Mouse (Mus musculus): ENCODE measurements at regions not wholly inside any gene's neighbourhood (a gene's known extent, or its start where the extent isn't known, plus 50 kb on each side); places are given as distances from the start of the nearest gene placed in this dataset.

- DNase-seq (ENCODE audit: low read depth, low spot score), result no peak
Measured at GRCm38 (mm10) chr16:44630861-44631260, 72.2 kb upstream of the Boc start.

GRCm38 (mm10) chr16:44630426-44630825 lies 71.7 kb upstream of the Boc start:
- DNase-seq (ENCODE audit: low read depth, low spot score), result no peak

GRCm38 (mm10) chr16:44629296-44630275 lies 70.9 kb upstream of the Boc start:
- DNase-seq (ENCODE audit: low read depth, low spot score), result peak; percentile 72

- no peak for DNase-seq (ENCODE audit: low read depth, low spot score)
Measured at GRCm38 (mm10) chr16:44625871-44626293, 67.2 kb upstream of the Boc start.

GRCm38 (mm10) chr16:44625108-44625616 lies 66.5 kb upstream of the Boc start:
- DNase-seq (ENCODE audit: low read depth, low spot score), result no peak

GRCm38 (mm10) chr16:44621573-44621972 lies 62.9 kb upstream of the Boc start:
- DNase-seq (ENCODE audit: low read depth, low spot score), result no peak

DNA sequence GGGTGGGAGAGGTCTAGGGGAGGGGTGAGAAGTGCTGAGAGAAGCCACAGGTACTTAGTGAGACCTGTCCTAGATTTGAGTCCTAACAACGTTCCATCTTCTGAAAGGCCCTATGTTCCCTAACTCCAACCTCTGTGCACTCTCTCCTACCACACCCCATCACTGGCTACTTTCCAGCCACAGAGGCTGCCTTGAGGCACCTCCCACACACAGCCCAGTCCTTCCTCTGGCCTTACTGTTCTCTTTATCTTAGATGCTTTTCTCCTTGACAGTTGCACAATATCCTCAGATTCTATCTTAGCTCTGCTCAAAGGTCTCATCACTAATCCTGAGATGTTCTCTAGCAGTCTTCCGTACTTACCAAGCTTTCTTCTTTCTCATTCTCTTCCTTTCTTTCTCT lies 61.8 kb upstream of the Boc start:
- no peak for DNase-seq (ENCODE audit: low read depth, low spot score)

- DNase-seq (ENCODE audit: low read depth, low spot score), result no peak
Measured at GRCm38 (mm10) chr16:44619476-44620103, 60.9 kb upstream of the Boc start.

DNA sequence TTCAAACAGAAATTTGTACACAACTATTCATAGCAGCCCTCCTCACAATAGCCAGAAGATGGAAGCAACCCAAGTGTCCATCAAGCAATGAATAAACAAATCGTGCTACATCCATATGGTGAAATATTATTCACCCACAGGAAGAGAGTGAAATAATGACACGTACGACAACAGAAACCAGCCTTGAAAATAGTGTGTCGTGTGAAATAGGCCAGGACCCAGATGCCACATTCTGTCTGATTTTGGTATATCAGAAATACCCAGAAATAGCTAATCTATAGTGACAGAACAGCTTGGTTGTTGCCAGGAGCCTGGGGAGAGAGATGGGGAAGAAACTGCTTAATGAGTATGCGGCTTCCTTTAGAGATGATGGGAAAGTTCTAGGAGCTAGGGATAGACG lies 58.3 kb upstream of the Boc start:
- no peak for DNase-seq (ENCODE audit: low read depth, low spot score)

- no peak for DNase-seq (ENCODE audit: low read depth, low spot score)
Measured at GRCm38 (mm10) chr16:44616376-44616775, 57.7 kb upstream of the Boc start.

DNA sequence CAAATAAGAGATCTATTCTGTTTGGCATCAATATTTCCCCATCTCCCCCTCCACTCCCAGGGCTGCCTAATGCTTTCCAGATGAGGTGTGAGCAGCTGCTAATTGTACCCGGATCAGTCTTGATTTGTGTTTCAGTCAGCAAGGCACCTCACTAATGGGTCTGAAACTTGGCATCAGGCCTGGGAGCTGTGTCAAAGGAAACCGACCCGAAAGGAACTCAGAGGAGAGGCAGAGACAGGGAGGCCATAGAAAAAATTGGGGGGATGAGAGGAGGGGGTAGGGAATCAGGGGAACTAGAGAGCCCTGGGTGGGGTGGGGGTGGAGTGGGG lies 57.1 kb upstream of the Boc start:
- no peak for DNase-seq (ENCODE audit: low read depth, low spot score)

- no peak for DNase-seq (ENCODE audit: low read depth, low spot score)
Measured at GRCm38 (mm10) chr16:44615172-44615877, 56.6 kb upstream of the Boc start.

DNA sequence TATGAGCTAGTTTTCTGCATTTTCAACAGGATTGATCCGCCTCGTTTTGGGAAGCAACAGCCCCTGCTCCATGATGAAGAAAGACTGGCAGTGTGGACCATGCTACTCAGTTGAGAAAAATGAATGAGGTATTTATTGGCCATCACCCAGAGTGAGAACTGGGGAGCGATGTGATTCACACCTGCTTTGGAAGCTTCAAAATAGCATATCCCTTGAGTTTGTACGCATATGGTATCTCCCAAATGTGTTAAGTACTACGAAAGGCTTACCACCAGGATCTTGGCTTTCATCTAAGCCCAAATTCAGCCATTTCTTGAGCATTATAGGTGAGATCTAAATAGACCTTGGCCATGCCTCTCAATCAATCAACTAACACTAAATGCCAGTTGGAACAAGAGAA lies 55.5 kb upstream of the Boc start:
- DNase-seq (ENCODE audit: low read depth, low spot score), result no peak

GRCm38 (mm10) chr16:44612676-44613075 lies 54.0 kb upstream of the Boc start:
- DNase-seq (ENCODE audit: low read depth, low spot score), result no peak

GRCm38 (mm10) chr16:44611525-44611924 lies 52.8 kb upstream of the Boc start:
- no peak for DNase-seq (ENCODE audit: low read depth, low spot score)

DNA sequence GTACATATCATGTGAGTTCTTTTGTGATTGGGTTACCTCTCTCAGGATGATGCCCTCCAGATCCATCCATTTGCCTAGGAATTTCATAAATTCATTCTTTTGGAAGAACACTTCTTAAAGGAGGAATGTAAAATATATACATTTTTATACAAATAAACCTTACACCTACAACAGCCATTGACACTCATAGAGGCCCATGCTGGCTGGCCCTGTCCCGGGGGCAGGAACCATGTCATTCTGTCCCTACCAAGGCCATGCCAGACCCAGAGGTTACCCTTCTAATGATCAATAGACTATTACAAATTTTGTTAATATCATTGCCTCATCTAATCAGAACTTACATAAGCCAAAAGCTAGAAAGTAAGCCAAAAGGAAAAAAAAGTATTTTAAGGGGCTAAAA lies 49.9 kb upstream of the Boc start:
- no peak for DNase-seq (ENCODE audit: low read depth, low spot score)
